Mouse (Mus musculus) cerebellum, adult 2 months (tissue): ENCODE results near the gene Sash1.

ENCODE experiments used
- CTCF ChIP-seq: fragments of 200-500 bp; IDR thresholded peaks from 2 replicates; pipeline ENCODE4 v1.5.1; 2011; ENCODE audit warnings: low read depth, mild to moderate bottlenecking, control low read depth, low read length, moderate library complexity, borderline replicate concordance; ENCODE audit not compliant: insufficient read depth
- POLR2A ChIP-seq: fragments of 200-500 bp; IDR thresholded peaks from 2 replicates; pipeline ENCODE4 v1.6.1; 2011; ENCODE audit warnings: low read length, control low read depth, borderline replicate concordance; ENCODE audit not compliant: insufficient read depth

- no peak for TF ChIP-seq CTCF
- no peak for TF ChIP-seq POLR2A
Measured at GRCm38 (mm10) chr10:8811261-8812039, 74.4 kb downstream of the Sash1 start.
